Mouse (Mus musculus): ENCODE data around the gene Zmat5.

DNA sequence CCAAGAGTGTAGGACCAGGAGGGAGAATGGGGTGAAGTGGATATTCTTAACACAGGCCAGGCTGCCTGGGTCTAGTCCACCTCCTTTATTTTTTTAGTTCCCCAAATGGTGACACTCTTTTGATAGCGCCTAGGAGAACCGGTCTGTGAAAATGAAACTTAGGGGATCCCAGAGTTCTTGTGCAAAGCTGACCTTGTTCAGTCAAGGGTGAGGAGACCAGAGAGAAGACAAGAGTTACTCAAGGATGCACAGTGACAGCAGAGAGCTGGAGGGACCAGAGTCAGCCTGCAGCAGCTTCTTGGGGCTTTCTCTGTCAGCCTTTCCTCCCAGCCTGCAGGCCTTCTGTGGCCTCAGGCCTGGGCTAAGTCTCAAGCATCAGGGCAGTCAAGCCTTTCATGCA is 58.0 kb downstream of the Zmat5 start:
- TF ChIP-seq POLR2A (IDR thresholded peaks at IDR 0.05; ENCODE audit: low read depth, low read length) (no peak), CTCF (IDR thresholded peaks at IDR 0.05; ENCODE audit: extremely low read depth, insufficient read depth, insufficient read length, insufficient replicate concordance) (no peak)
